Mouse (Mus musculus) kidney, embryonic 14.5 days (tissue): Measurements from ENCODE around the gene Gm42372. TPM values are rescaled to one million over a fixed set of nuclear protein-coding genes. Genes with fewer than 3 reads are reported as not detected.

Experiments
- ATAC-seq: fragments of 200-750 bp; cut with Nextera tagmentation; 2 replicates; pipeline ENCODE4 v1.8.0; 2017; ENCODE audit warnings: moderate number of reproducible peaks, mild to moderate bottlenecking, moderate TSS enrichment, moderate library complexity; ENCODE audit not compliant: low FRiP score, low TSS enrichment
- H3K27ac ChIP-seq: fragments of 300-500 bp; sonication (generic); 2 replicates; pipeline ENCODE4 v1.5.1; 2014; ENCODE audit warnings: low read depth, mild to moderate bottlenecking, low read length, moderate library complexity, mixed read lengths
- H3K27me3 ChIP-seq: fragments of 300-500 bp; sonication (generic); 2 replicates; pipeline ENCODE4 v1.6.1; 2014; ENCODE audit warnings: mild to moderate bottlenecking, low read length; ENCODE audit not compliant: control insufficient read depth, insufficient read depth
- H3K36me3 ChIP-seq: fragments of 300-500 bp; sonication (generic); 2 replicates; pipeline ENCODE4 v1.6.1; 2014; ENCODE audit warnings: low read length, mixed read lengths; ENCODE audit not compliant: control insufficient read depth, insufficient read depth
- H3K4me1 ChIP-seq: fragments of 300-500 bp; sonication (generic); 2 replicates; pipeline ENCODE4 v1.6.1; 2014; ENCODE audit warnings: low read length, mixed read lengths; ENCODE audit not compliant: control insufficient read depth, insufficient read depth
- H3K4me2 ChIP-seq: fragments of 300-500 bp; sonication (generic); replicated peaks from 2 replicates; pipeline ENCODE4 v1.6.1; 2014; ENCODE audit warnings: low read depth, mild to moderate bottlenecking, low read length
- H3K4me3 ChIP-seq: fragments of 300-500 bp; sonication (generic); 2 replicates; pipeline ENCODE4 v1.5.1; 2014; ENCODE audit warnings: mild to moderate bottlenecking, low read length
- H3K9ac ChIP-seq: fragments of 300-500 bp; sonication (generic); 2 replicates; pipeline ENCODE4 v1.6.1; 2014; ENCODE audit warnings: low read depth, mild to moderate bottlenecking, low read length, moderate library complexity
- H3K9me3 ChIP-seq: fragments of 300-500 bp; sonication (generic); 2 replicates; pipeline ENCODE4 v1.6.1; 2016; ENCODE audit warnings: low read length; ENCODE audit not compliant: control insufficient read depth
- WGBS: fragments of 180-500 bp; shearing (Covaris S2); extraction: QIAGEN DNeasy Blood & Tissue Kit; methylation state at CpG from one replicate; pipeline ENCODE4 v1.1.7; 2014; 5-methylcytosine and 5-hydroxymethylcytosine counted together
- polyA plus RNA-seq: library from polyadenylated mRNA; unstranded; fragments of >200 nt; fragmentation: Nextera tagmentation; extraction: Ambion mirVana; gene quantifications from 2 replicates; pipeline ENCODE4 v1.2.1, GENCODE M21; 2014

Gm42372 gene
- polyA plus RNA-seq, 1 experiment from 2014 or later: 0.47 TPM

DNA sequence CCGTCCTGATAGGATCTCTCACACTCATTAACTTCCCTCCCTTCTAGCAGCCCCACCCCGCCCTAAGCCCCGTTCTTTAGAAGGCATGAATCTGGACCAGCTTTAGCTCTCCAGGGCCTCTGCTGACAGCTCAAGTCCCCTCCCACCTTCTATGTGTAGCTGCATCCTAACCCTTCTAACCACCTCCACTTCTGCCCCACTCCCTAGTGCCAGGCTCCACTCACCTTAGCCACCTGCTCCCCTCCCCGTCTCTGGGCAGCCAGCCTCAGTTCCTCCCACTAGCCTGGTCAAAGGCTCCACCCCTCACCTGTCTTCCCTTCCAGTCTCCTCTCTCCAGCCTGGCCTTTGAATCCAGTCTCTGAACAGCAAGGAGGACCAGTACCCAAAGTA, 42.6 kb downstream of the Gm42372 start:
- Histone ChIP-seq H3K9ac (peak overlapping the region; percentile 23; the same call in 1 of the 2 replicates), H3K27ac (0 out of 2 replicates have a peak overlapping the region, but pooled peaks have one; percentile 17), H3K27me3 (no peaks in the 10 kb centered on the region), H3K4me3 (no peak overlapping the region; the same call in 1 of the 2 replicates), H3K9me3 (no peaks in the 10 kb centered on the region), H3K4me1 (peaks cover 28% of the 10 kb centered on the region), H3K36me3 (peaks cover 36% of the 10 kb centered on the region), H3K4me2 (peak overlapping the region; percentile 75)
- ATAC-seq: no peak
- WGBS: 57% methylated on average over 4 of the region's 4 CpGs

DNA sequence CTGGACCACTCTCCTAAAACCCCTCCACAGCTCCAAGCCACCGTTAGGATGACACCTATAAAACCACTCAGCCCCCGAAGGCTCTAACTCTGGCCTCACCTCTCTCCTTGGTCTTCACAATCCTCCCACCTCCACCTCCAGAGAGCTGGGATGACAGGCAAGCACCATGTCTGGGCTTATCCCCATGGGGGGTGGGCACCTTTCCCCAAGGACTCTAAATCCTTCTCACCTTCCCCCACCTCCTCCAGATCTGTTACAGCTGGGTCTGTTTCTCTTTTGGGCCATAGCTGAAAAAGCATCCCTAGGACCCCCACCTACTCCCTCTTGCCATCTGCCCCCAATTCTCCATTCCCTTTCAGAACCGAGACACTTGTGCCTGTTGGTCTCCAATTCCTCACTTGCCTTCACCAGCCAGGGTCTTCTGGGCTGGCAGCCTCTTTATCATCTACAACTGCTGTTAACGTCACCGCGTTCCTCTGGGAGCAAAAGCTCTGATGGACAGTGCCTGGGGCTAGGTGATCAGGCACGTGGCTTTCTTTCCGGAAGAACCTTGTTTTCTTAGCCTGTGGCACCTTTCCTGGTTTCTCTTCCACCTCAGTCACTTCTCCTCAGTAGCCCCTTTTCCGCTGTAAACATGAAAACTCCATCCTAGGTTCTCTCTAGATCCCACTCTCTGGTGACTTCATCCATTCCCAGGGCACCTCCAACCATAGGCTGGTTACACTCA, 43.2 kb downstream of the Gm42372 start:
- Histone ChIP-seq H3K36me3 (peaks cover 31% of the 10 kb centered on the region), H3K9ac (peak overlapping the region; percentile 79; the same call in 1 of the 2 replicates), H3K4me1 (peaks cover 28% of the 10 kb centered on the region), H3K27ac (no peak overlapping the region), H3K4me2 (peak overlapping the region; percentile 75), H3K9me3 (no peaks in the 10 kb centered on the region), H3K27me3 (no peaks in the 10 kb centered on the region), H3K4me3 (peak overlapping the region; percentile 72)
- WGBS: 61% methylated on average over 9 of the region's 9 CpGs
- no peak for ATAC-seq

DNA sequence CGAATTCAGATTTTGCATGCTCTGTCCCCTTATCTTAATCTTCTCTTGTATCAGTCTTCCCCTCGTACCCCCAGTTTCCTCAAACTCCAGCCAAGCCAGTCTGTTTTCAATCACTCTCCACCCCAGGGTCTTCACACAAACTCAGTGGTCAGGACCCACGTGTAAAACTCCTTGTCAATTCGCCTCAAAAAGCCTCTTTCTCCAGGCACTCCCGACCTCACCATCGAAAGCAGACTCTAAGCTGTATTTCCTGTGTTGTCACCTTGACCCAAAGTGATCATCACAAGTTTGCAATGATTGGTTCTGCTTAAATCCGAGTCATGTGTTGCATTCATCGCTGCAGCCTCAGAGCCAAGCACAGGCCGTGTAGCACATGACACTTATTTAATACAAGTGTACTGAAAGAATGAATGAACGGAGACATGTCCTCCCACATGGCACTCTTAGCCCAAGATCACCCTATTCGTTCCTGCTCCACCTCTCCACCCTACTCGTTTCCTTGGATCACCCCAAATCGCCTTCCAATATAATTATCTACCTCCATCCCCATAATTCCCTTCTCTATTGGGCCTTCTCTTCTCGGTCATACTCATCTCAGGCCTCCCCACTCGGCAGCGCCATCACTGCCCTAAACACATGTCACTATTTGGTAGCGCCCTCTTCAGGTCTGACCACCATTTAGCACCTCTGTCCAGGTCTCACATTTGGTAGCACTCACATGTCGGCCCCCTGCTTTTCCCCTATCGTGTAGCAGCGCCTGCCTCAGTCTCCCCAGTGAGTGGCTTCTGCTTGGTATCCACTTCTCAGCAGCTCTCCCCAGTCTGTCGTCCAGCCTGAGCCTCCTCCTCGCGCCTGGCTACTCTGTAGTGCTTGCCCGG, 44.1 kb downstream of the Gm42372 start:
- Histone ChIP-seq H3K27me3 (no peaks in the 10 kb centered on the region), H3K9ac (peak overlapping the region; percentile 79), H3K9me3 (no peaks in the 10 kb centered on the region), H3K27ac (no peak overlapping the region; the same call in 1 of the 2 replicates), H3K36me3 (peaks cover 22% of the 10 kb centered on the region), H3K4me2 (peak overlapping the region; percentile 75), H3K4me1 (peaks cover 28% of the 10 kb centered on the region), H3K4me3 (peak overlapping the region; percentile 72)
- 8% methylated on average over 24 of the region's 24 CpGs for WGBS
- ATAC-seq: no peak; the same call in 1 of the 2 replicates

DNA sequence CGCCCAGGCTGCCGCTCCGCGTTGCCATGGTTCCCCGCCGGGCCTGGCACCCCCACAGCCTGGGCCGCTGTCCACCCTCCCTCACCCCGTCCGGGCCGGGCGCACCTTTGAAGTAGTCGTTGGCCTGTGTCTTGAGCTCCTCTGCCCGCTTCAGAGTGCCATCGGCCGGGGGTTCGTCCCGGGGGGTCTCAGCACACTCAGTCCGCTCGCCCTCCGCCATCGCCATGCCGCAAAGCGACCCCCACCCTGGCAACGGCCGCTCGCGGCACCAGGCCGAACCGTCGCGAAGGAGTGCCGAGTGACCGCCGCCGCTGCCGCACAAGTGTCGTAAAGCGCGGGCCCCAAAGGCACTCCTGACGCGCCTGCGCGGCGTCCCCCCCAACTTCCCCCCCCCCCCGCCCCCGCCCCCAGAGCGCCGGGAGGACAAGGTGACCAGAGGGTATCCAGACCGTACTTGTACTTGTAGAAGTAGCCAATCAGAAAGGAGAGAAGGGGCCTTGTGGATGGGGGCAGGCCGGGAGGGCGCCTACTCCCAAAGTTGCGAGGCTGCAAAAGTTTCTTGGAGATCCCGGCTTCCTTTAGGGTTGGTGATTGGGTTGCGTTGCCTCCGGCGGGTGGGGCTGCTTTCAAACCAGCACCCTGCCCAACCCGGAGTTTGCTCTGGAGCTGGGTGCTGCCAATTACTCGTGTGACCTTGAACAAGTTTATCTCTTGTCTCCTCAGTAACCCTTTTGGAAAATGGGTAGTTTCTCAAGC, 44.9 kb downstream of the Gm42372 start, which contains the start of gene Ppp5c:
Gene Ppp5c, minus strand, starts transcription at position 337 of the 756 bp plus-strand sequence.
- H3K9ac ChIP-seq: peak within 1 kb of the TSS; percentile 79
- H3K4me3 ChIP-seq: peak within 1 kb of the TSS; percentile 72
- H3K9me3 ChIP-seq: no peaks in the 10 kb centered on the region
- H3K4me1 ChIP-seq: peaks cover 28% of the 10 kb centered on the region
- WGBS: under 1% methylated on average over 53 of the region's 58 CpGs
- H3K27me3 ChIP-seq: no peaks in the 10 kb centered on the region
- peaks cover 18% of the 10 kb centered on the region; the same call in 1 of the 2 replicates for H3K36me3 ChIP-seq
- H3K27ac ChIP-seq: peak within 1 kb of the TSS; percentile 75
- H3K4me2 ChIP-seq: peak within 1 kb of the TSS; percentile 75
- ATAC-seq: peak; percentile 89

DNA sequence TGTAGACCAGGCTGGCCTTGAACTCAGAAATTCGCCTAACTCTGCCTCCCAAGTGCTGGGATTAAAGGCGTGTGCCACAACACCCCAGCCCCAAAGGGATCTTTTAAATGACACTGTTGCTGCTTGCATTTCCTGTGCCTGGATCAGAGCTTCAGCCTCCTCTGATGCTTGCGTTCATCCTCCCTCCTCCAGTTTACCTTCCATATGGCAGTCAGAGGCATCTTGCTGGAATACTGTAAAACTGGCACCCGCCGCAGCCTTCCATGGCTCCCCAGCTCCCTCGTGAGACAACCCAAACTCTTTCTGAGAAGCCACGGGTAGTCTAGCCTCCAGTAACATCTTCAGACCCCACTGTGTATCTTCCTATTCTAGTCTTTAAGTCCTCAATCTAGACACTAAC, 46.0 kb downstream of the Gm42372 start:
- H3K27me3 ChIP-seq: no peaks in the 10 kb centered on the region
- H3K4me2 ChIP-seq: no peak overlapping the region
- 81% methylated on average over 7 of the region's 7 CpGs for WGBS
- H3K36me3 ChIP-seq: peaks cover 15% of the 10 kb centered on the region; the same call in 1 of the 2 replicates
- no peaks in the 10 kb centered on the region for H3K9me3 ChIP-seq
- peaks cover 24% of the 10 kb centered on the region for H3K4me1 ChIP-seq
- H3K27ac ChIP-seq: no peak overlapping the region
- H3K4me3 ChIP-seq: no peak overlapping the region
- no peak overlapping the region for H3K9ac ChIP-seq
- ATAC-seq: no peak

DNA sequence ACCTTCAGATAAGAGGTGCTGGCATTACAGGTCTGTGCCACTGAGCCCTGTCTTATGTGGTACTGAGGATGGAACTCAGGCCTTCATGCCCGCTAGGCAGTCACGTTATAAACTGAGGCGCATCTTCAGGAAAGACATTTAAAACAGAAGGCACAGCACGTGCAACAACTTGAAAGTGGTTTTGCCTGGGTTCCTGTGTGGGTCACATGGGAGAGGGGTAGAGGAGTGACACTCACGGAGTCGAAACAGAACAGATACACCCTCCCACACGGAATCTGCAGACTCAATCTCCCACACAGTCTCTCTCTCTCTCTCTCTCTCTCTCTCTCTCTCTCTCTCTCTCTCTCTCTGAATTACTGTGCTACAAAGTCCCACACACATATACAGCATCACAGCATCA, 47.4 kb downstream of the Gm42372 start:
- H3K27me3 ChIP-seq: no peaks in the 10 kb centered on the region
- ATAC-seq: no peak
- WGBS: 58% methylated on average over 7 of the region's 7 CpGs
- H3K9ac ChIP-seq: no peak overlapping the region
- no peak overlapping the region for H3K4me2 ChIP-seq
- H3K9me3 ChIP-seq: no peaks in the 10 kb centered on the region
- H3K4me3 ChIP-seq: no peak overlapping the region
- H3K27ac ChIP-seq: no peak overlapping the region
- peaks cover 17% of the 10 kb centered on the region for H3K4me1 ChIP-seq
- peaks cover 15% of the 10 kb centered on the region; the same call in 1 of the 2 replicates for H3K36me3 ChIP-seq

Other genes with a start within 250 kb of the Gm42372 start
- 270 and 336 TPM in 2 replicates for gene Ap2s1, start 244.7 kb upstream of the Gm42372 start, polyA plus RNA-seq
- gene Slc1a5, start 201.7 kb upstream of the Gm42372 start, polyA plus RNA-seq: 30.2 and 36.1 TPM in 2 replicates
- 75.5 and 111 TPM in 2 replicates for gene Strn4, start 167.2 kb upstream of the Gm42372 start, polyA plus RNA-seq
- gene Fkrp, start 166.4 kb upstream of the Gm42372 start, polyA plus RNA-seq: 23.6 and 31.1 TPM in 2 replicates
- gene Prkd2, start 140.2 kb upstream of the Gm42372 start, polyA plus RNA-seq: 10.9 and 15.7 TPM in 2 replicates
- 5.1 and 6.4 TPM in 2 replicates for gene Dact3, start 107.8 kb upstream of the Gm42372 start, polyA plus RNA-seq
- gene Gng8, start 91.3 kb upstream of the Gm42372 start, polyA plus RNA-seq: 7.5 TPM in 2 replicates
- 0.67 and 1.4 TPM in 2 replicates for gene Ptgir, start 76.6 kb upstream of the Gm42372 start, polyA plus RNA-seq
- 156 and 198 TPM in 2 replicates for gene Calm3, start 59.0 kb upstream of the Gm42372 start, polyA plus RNA-seq
- 2.5 and 5.5 TPM in 2 replicates for gene Pnmal2, start 38.4 kb upstream of the Gm42372 start, polyA plus RNA-seq
- 0.51 and 0.74 TPM in 2 replicates for gene Pnmal1, start 23.4 kb upstream of the Gm42372 start, polyA plus RNA-seq
- gene Ccdc8, start 9.6 kb downstream of the Gm42372 start, polyA plus RNA-seq: 17.5 and 21.4 TPM in 2 replicates
- 103 and 115 TPM in 2 replicates for gene Ppp5c, start 44.8 kb downstream of the Gm42372 start, polyA plus RNA-seq
- gene Hif3a, start 79.3 kb downstream of the Gm42372 start, polyA plus RNA-seq: 14.2 and 19.7 TPM in 2 replicates
- gene Psg16, start 91.0 kb downstream of the Gm42372 start, polyA plus RNA-seq: 0.06 and 0.23 TPM in 2 replicates
- not detected in 2 replicates for gene Ceacam3, start 167.2 kb downstream of the Gm42372 start, polyA plus RNA-seq
- gene Psg29, start 220.4 kb downstream of the Gm42372 start, polyA plus RNA-seq: not detected in 2 replicates